In the genomic region with DNA sequence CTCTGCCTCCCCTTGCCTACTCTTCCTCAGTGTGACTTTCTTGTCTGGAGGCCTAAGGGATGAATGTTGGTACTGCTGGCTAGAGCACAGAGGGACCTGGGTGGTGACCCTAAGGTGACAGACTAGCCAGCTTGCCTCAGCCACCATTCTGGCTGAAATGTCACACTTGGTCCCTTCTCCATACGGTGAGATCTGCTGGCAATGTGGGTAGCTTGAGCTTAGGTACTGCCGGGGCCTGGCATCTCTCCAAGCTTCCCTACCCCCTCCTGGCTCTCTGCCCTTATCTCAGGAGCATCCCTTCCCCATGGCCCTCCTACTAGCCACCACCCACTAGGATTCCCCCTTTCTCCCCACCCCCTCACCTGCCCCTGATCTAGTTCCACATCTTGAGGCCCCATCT, we compare ENCODE assay signal across 10 mouse cellular contexts.
DNase-seq lines count a peak whose midpoint lies in the region; ATAC-seq and TF ChIP-seq lines count a peak whose summit lies in the region.
"Had no signal": no experiment of that assay in that cellular context is flagged by ENCODE, and none has a peak within 500 bp of the region (broad histone marks: within the 10 kb centered on the region; RNA-seq: fewer than 3 reads in every experiment).

No protein-coding gene starts in this region.

- no peak for TF ChIP-seq EP300 in lung, postnatal 0 days (IDR thresholded peaks at IDR 0.05)

- no peak overlapping the region for H3K4me2 ChIP-seq in forebrain, postnatal 0 days (ENCODE audit: low read depth)
- H3K4me2 ChIP-seq in lung, postnatal 0 days (replicated peaks; ENCODE audit: low read depth, low read length), result no peak overlapping the region
- no peak overlapping the region for H3K4me2 ChIP-seq in hindbrain, embryonic 11.5 days (replicated peaks; ENCODE audit: low read depth, low read length)
- H3K4me2 ChIP-seq in neural tube, embryonic 15.5 days, result no peak overlapping the region

- no peak overlapping the region for H3K9ac ChIP-seq in forebrain, postnatal 0 days
- no peak overlapping the region for H3K9ac ChIP-seq in lung, postnatal 0 days (replicated peaks; ENCODE audit: low read depth)
- H3K9ac ChIP-seq in hindbrain, embryonic 11.5 days (ENCODE audit: low read depth, low read length), result no peak overlapping the region
- no peak overlapping the region for H3K9ac ChIP-seq in neural tube, embryonic 15.5 days (replicated peaks)

- H3K27me3 ChIP-seq in forebrain, embryonic 10.5 days (ENCODE audit: poor library complexity, severe bottlenecking), result peaks cover 94% of the 10 kb centered on the region
- H3K27me3 ChIP-seq in forebrain, postnatal 0 days (ENCODE audit: insufficient read depth, low read length), result no peaks in the 10 kb centered on the region; the same call in 1 of the 2 replicates
- H3K27me3 ChIP-seq in lung, postnatal 0 days (replicated peaks; ENCODE audit: insufficient read depth, low read length), result no peaks in the 10 kb centered on the region
- H3K27me3 ChIP-seq in hindbrain, embryonic 11.5 days (ENCODE audit: control insufficient read depth, insufficient read depth, low read length), result no peaks in the 10 kb centered on the region
- H3K27me3 ChIP-seq in neural tube, embryonic 15.5 days (replicated peaks), result no peaks in the 10 kb centered on the region

- no peak for TF ChIP-seq CTCF in forebrain, postnatal 0 days (IDR thresholded peaks at IDR 0.05; ENCODE audit: low read depth)
- TF ChIP-seq CTCF in lung, postnatal 0 days (IDR thresholded peaks at IDR 0.05), result no peak

- H3K9me3 ChIP-seq in forebrain, embryonic 10.5 days, result peaks cover 3% of the 10 kb centered on the region; the same call in 1 of the 2 replicates
- H3K9me3 ChIP-seq in forebrain, postnatal 0 days (ENCODE audit: low read length), result 0 out of 2 replicates have a peak, but pooled peaks cover 4% of the 10 kb centered on the region
- no peaks in the 10 kb centered on the region for H3K9me3 ChIP-seq in lung, postnatal 0 days (ENCODE audit: low read length)
- no peaks in the 10 kb centered on the region for H3K9me3 ChIP-seq in hindbrain, embryonic 11.5 days (ENCODE audit: control insufficient read depth, low read length)
- no peaks in the 10 kb centered on the region for H3K9me3 ChIP-seq in neural tube, embryonic 15.5 days (replicated peaks)

- no peak; the same call in 1 of the 2 replicates for ATAC-seq in forebrain, postnatal 0 days
- ATAC-seq in lung, postnatal 0 days, result no peak
- ATAC-seq in hindbrain, embryonic 11.5 days (ENCODE audit: low FRiP score), result 0 out of 2 replicates have a peak, but pooled peaks have one; percentile 11
- ATAC-seq in neural tube, embryonic 15.5 days (ENCODE audit: low FRiP score), result peak; percentile 41; the same call in 1 of the 2 replicates

- no peak for DNase-seq in forebrain, embryonic 10.5 days (ENCODE audit: extremely low spot score, low spot score)
- DNase-seq in forebrain, postnatal 0 days, result no peak
- no peak for DNase-seq in lung, postnatal 0 days (ENCODE audit: low spot score)
- DNase-seq in lung, postnatal 36 days, result no peak
- DNase-seq in hindbrain, embryonic 11.5 days (ENCODE audit: low spot score), result no peak
- DNase-seq in right cerebral cortex, postnatal 10 days (ENCODE audit: low spot score in 2 of 2), result no peak
- no peak for DNase-seq in right cerebral cortex, postnatal 4 days
- DNase-seq: B cell, adult 2 months had no signal

- WGBS in forebrain, embryonic 10.5 days, result 86% methylated on average over 2 of the region's 2 CpGs
- WGBS in forebrain, postnatal 0 days, result 19% methylated on average over 2 of the region's 2 CpGs
- 20% methylated on average over 2 of the region's 2 CpGs for WGBS in lung, postnatal 0 days
- 84% methylated on average over 2 of the region's 2 CpGs for WGBS in hindbrain, embryonic 11.5 days
- 30% methylated on average over 2 of the region's 2 CpGs for WGBS in neural tube, embryonic 15.5 days

- H3K36me3 ChIP-seq in forebrain, embryonic 10.5 days (replicated peaks), result no peaks in the 10 kb centered on the region
- no peaks in the 10 kb centered on the region for H3K36me3 ChIP-seq in forebrain, postnatal 0 days (ENCODE audit: insufficient read depth)
- no peaks in the 10 kb centered on the region for H3K36me3 ChIP-seq in lung, postnatal 0 days (ENCODE audit: insufficient read depth, low read length)
- no peaks in the 10 kb centered on the region for H3K36me3 ChIP-seq in hindbrain, embryonic 11.5 days (ENCODE audit: control insufficient read depth, insufficient read depth, low read length)
- no peaks in the 10 kb centered on the region for H3K36me3 ChIP-seq in neural tube, embryonic 15.5 days

- H3K4me3 ChIP-seq in forebrain, embryonic 10.5 days, result no peak overlapping the region
- no peak overlapping the region for H3K4me3 ChIP-seq in forebrain, postnatal 0 days (ENCODE audit: low read depth, low read length)
- no peak overlapping the region for H3K4me3 ChIP-seq in lung, postnatal 0 days (ENCODE audit: low read depth, low read length)
- H3K4me3 ChIP-seq in hindbrain, embryonic 11.5 days (ENCODE audit: low read depth, low read length), result no peak overlapping the region
- H3K4me3 ChIP-seq in neural tube, embryonic 15.5 days (replicated peaks), result no peak overlapping the region
- H3K4me3 ChIP-seq: erythroblast, embryonic 14.5 days had no signal

- 0 out of 2 replicates have a peak overlapping the region, but pooled peaks have one; percentile 40 for H3K27ac ChIP-seq in forebrain, embryonic 10.5 days
- H3K27ac ChIP-seq in forebrain, postnatal 0 days (ENCODE audit: low read depth, low read length), result no peak overlapping the region
- H3K27ac ChIP-seq in lung, postnatal 0 days (ENCODE audit: low read length), result peak overlapping the region; percentile 54
- H3K27ac ChIP-seq in hindbrain, embryonic 11.5 days (ENCODE audit: low read depth, low read length), result no peak overlapping the region
- H3K27ac ChIP-seq in neural tube, embryonic 15.5 days (replicated peaks), result peak overlapping the region; percentile 48; the same call in 1 of the 2 replicates

- H3K4me1 ChIP-seq in forebrain, embryonic 10.5 days, result peaks cover 41% of the 10 kb centered on the region
- H3K4me1 ChIP-seq in forebrain, postnatal 0 days (ENCODE audit: insufficient read depth), result peaks cover 2% of the 10 kb centered on the region; the same call in 1 of the 2 replicates
- peaks cover 9% of the 10 kb centered on the region; the same call in 1 of the 2 replicates for H3K4me1 ChIP-seq in lung, postnatal 0 days (ENCODE audit: insufficient read depth, low read depth, low read length)
- peaks cover 2% of the 10 kb centered on the region; the same call in 1 of the 2 replicates for H3K4me1 ChIP-seq in hindbrain, embryonic 11.5 days (replicated peaks; ENCODE audit: control insufficient read depth, insufficient read depth, low read length)
- peaks cover 25% of the 10 kb centered on the region for H3K4me1 ChIP-seq in neural tube, embryonic 15.5 days

Comparison
In these comparisons a context has a peak if more than half of its experiments do, and no peak if none do; other contexts are left out.
1. H3K27ac ChIP-seq: peak in forebrain, embryonic 10.5 days (single experiment), lung, postnatal 0 days (single experiment) and neural tube, embryonic 15.5 days (single experiment); none in forebrain, postnatal 0 days (single experiment) and hindbrain, embryonic 11.5 days (single experiment).
2. ATAC-seq: peak in hindbrain, embryonic 11.5 days (single experiment) and neural tube, embryonic 15.5 days (single experiment); none in forebrain, postnatal 0 days (single experiment) and lung, postnatal 0 days (single experiment).